Mouse (Mus musculus) intestine, postnatal 0 days (tissue): Measurements from ENCODE around the gene Psmb5. TPM values are rescaled to one million over a fixed set of nuclear protein-coding genes. Genes with fewer than 3 reads are reported as not detected.

Source experiments
- ATAC-seq: fragments of 200-750 bp; cut with Nextera tagmentation; 2 replicates; pipeline ENCODE4 v1.8.0; 2017; ENCODE audit warnings: mild to moderate bottlenecking, moderate TSS enrichment, moderate library complexity
- H3K27ac ChIP-seq: fragments of 300-500 bp; sonication (generic); 2 replicates; pipeline ENCODE4 v1.5.1; 2014; ENCODE audit warnings: mild to moderate bottlenecking, low read depth, low read length, moderate library complexity
- H3K27me3 ChIP-seq: fragments of 300-500 bp; sonication (generic); replicated peaks from 2 replicates; pipeline ENCODE4 v1.6.1; 2014; ENCODE audit warnings: low read length, mixed read lengths; ENCODE audit not compliant: control insufficient read depth, insufficient read depth
- H3K36me3 ChIP-seq: fragments of 300-500 bp; sonication (generic); 2 replicates; pipeline ENCODE4 v1.6.1; 2014; ENCODE audit warnings: mild to moderate bottlenecking, moderate library complexity; ENCODE audit not compliant: control insufficient read depth, insufficient read depth
- H3K4me1 ChIP-seq: fragments of 300-500 bp; sonication (generic); replicated peaks from 2 replicates; pipeline ENCODE4 v1.6.1; 2014; ENCODE audit warnings: antibody characterized with exemption, low read length, mixed read lengths; ENCODE audit not compliant: control insufficient read depth, insufficient read depth
- H3K4me2 ChIP-seq: fragments of 300-500 bp; sonication (generic); replicated peaks from 2 replicates; pipeline ENCODE4 v1.6.1; 2014; ENCODE audit warnings: low read depth, mild to moderate bottlenecking, moderate library complexity
- H3K4me3 ChIP-seq: fragments of 300-500 bp; sonication (generic); 2 replicates; pipeline ENCODE4 v1.5.1; 2014; ENCODE audit warnings: low read depth, low read length
- H3K9ac ChIP-seq: fragments of 300-500 bp; sonication (generic); 2 replicates; pipeline ENCODE4 v1.6.1; 2014; ENCODE audit warnings: mild to moderate bottlenecking, low read depth, low read length
- H3K9me3 ChIP-seq: fragments of 300-500 bp; sonication (generic); 2 replicates; pipeline ENCODE4 v1.6.1; 2016; ENCODE audit warnings: mixed run types; ENCODE audit not compliant: control insufficient read depth
- CTCF ChIP-seq: sonication (generic); IDR thresholded peaks from 2 replicates; pipeline ENCODE4 v1.5.1; 2016; ENCODE audit warnings: low read depth, mild to moderate bottlenecking, control low read depth, antibody characterized with exemption, moderate library complexity
- WGBS: fragments of 180-500 bp; shearing (Covaris S2); extraction: QIAGEN DNeasy Blood & Tissue Kit; methylation state at CpG from one replicate; pipeline ENCODE4 v1.1.7; 2014; 5-methylcytosine and 5-hydroxymethylcytosine counted together
- polyA plus RNA-seq: library from polyadenylated mRNA; unstranded; fragments of >200 nt; fragmentation: Nextera tagmentation; extraction: Ambion mirVana; gene quantifications from 2 replicates; pipeline ENCODE4 v1.2.1, GENCODE M21; 2015

Gene Psmb5
- polyA plus RNA-seq, 1 experiment from 2014 or later = 274 TPM

DNA sequence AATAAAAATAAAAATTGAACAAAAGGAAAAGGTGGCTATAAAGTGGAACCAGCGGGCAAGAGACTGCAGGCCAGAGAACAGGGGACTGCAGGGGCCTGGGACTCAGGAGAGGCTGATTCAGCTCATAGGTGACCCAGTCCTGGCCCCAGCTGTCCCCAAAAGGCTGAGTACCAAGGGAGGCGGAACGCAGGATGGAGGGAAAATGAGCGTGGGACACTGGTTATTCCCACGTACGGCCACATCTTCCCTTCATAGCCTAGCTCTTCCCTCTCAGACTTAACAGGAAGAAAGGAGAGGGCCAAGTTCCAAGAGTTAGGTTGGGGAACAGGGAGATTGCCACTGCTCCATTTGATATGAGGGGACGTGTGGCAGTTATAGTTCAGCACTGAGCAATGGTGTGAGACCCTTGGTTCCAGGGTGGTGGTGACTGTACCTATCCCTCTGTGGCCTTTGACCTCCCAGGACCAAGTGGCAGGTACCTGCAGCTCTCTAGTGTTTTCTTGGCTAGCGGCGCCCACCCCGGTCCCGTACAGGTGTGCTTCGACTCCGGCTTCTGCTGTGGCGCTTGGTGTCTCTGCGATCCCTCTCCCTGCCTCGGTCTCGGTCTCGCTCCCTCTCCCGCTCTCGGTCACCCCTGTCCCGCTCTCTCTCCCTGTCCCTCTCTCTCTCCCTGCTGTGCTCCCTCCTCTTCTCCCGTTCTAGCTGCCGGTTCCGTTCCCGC, 24.6 kb upstream of the Psmb5 start:
- WGBS = 85% methylated on average over 25 of the region's 25 CpGs
- H3K9me3 ChIP-seq = no peaks in the 10 kb centered on the region
- H3K36me3 ChIP-seq = peaks cover 48% of the 10 kb centered on the region
- no peak overlapping the region for H3K4me3 ChIP-seq
- TF ChIP-seq CTCF = no peak
- H3K4me2 ChIP-seq = no peak overlapping the region
- no peak overlapping the region for H3K9ac ChIP-seq
- H3K4me1 ChIP-seq = no peaks in the 10 kb centered on the region; the same call in 1 of the 2 replicates
- no peak for ATAC-seq
- H3K27ac ChIP-seq = no peak overlapping the region
- H3K27me3 ChIP-seq = no peaks in the 10 kb centered on the region

DNA sequence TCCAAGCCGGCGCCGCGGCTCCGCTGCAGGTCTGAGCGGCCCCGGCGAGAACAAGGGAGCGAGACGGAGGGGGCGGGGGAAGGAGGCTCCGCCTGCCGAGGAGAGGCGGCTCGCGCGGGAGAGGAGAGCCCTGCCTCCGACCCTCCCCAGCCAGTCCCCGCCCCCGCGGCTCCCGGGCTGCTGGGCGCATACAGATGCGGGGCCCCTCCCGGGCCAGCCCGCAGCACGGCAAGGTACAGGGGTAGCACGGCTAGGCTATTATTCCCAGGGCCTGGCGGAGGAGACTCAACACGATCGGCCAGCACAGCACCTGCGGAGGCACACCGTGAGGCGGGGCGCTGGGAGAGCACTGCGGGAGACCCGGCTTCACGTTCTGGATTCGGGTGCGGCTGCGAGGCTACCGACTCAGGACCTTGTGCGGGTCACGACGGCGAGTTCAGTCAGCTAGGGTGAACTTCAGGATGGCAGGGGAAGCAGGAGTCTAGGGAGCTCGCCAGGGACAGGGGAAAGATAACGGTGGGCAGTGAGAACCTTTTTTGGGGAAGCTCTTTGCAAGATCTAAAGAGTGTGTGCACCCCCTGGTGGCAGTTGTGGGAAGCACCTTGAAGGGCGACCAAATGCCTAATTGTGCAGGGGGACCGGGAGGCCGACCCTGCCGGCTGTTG, 23.6 kb upstream of the Psmb5 start, which contains the start of gene Cdh24:
TSS of gene Cdh24 (minus strand) at position 60 of the 665 bp plus-strand sequence.
- peak within 1 kb of the TSS; percentile 99 for H3K4me2 ChIP-seq
- peak within 1 kb of the TSS; percentile 68 for H3K4me3 ChIP-seq
- H3K9me3 ChIP-seq = no peaks in the 10 kb centered on the region
- peak within 1 kb of the TSS; percentile 50; the same call in 1 of the 2 replicates for H3K27ac ChIP-seq
- H3K9ac ChIP-seq = peak within 1 kb of the TSS; percentile 71
- WGBS = under 1% methylated on average over 52 of the region's 52 CpGs
- no peaks in the 10 kb centered on the region for H3K27me3 ChIP-seq
- peaks cover 44% of the 10 kb centered on the region for H3K36me3 ChIP-seq
- peak; percentile 92 for TF ChIP-seq CTCF
- peak; percentile 87 for ATAC-seq
- no peaks in the 10 kb centered on the region; the same call in 1 of the 2 replicates for H3K4me1 ChIP-seq

- peak within 1 kb of the TSS; percentile 71 for H3K9ac ChIP-seq
- H3K9me3 ChIP-seq = no peaks in the 10 kb centered on the region
- no peaks in the 10 kb centered on the region; the same call in 1 of the 2 replicates for H3K4me1 ChIP-seq
- no peaks in the 10 kb centered on the region for H3K27me3 ChIP-seq
- no peak for ATAC-seq
- WGBS = 0% methylated on average over 15 of the region's 28 CpGs
- TF ChIP-seq CTCF = no peak
- peak within 1 kb of the TSS; percentile 68 for H3K4me3 ChIP-seq
- H3K36me3 ChIP-seq = peaks cover 39% of the 10 kb centered on the region
- peak within 1 kb of the TSS; percentile 99 for H3K4me2 ChIP-seq
- peak within 1 kb of the TSS; percentile 50; the same call in 1 of the 2 replicates for H3K27ac ChIP-seq
These were observed 23.1 kb upstream of the Psmb5 start, which contains the start of gene Gm17606 for GRCm38 (mm10) chr14:54640946-54641304. TSS of gene Gm17606 (plus strand) at chr14:54640952.

GRCm38 (mm10) chr14:54640121-54640520, 22.3 kb upstream of the Psmb5 start:
- H3K9me3 ChIP-seq = no peaks in the 10 kb centered on the region
- H3K36me3 ChIP-seq = peaks cover 34% of the 10 kb centered on the region
- 41% methylated on average over 4 of the region's 4 CpGs for WGBS
- TF ChIP-seq CTCF = no peak
- H3K27me3 ChIP-seq = no peaks in the 10 kb centered on the region
- no peaks in the 10 kb centered on the region; the same call in 1 of the 2 replicates for H3K4me1 ChIP-seq
- H3K9ac ChIP-seq = no peak overlapping the region
- no peak overlapping the region for H3K4me3 ChIP-seq
- ATAC-seq = no peak
- H3K4me2 ChIP-seq = peak overlapping the region; percentile 99; the same call in 1 of the 2 replicates
- no peak overlapping the region for H3K27ac ChIP-seq

DNA sequence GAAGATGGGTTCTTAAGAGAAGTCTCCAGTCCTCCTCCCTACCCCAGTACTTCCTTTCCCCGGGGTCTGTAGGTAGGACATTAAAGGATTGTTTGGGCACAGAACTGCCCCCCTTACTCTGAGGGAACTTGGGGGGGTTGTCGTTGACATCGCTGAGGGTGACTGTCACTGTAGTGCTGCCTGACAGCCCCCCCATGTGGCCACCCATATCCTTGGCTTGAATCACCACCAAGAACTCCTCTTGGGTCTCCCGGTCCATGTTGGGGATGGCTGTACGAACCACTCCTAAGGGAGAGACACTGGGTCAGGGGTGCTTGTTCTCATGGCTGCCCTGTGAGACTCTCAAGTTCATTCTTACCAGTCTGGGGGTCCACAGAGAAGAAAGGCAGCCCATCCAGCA, 20.4 kb upstream of the Psmb5 start:
- no peak overlapping the region for H3K4me3 ChIP-seq
- no peaks in the 10 kb centered on the region for H3K27me3 ChIP-seq
- ATAC-seq = no peak
- TF ChIP-seq CTCF = peak; percentile 41
- 63% methylated on average over 5 of the region's 5 CpGs for WGBS
- no peaks in the 10 kb centered on the region; the same call in 1 of the 2 replicates for H3K4me1 ChIP-seq
- H3K4me2 ChIP-seq = no peak overlapping the region
- H3K27ac ChIP-seq = no peak overlapping the region
- no peak overlapping the region for H3K9ac ChIP-seq
- H3K9me3 ChIP-seq = no peaks in the 10 kb centered on the region
- H3K36me3 ChIP-seq = peaks cover 20% of the 10 kb centered on the region; the same call in 1 of the 2 replicates

DNA sequence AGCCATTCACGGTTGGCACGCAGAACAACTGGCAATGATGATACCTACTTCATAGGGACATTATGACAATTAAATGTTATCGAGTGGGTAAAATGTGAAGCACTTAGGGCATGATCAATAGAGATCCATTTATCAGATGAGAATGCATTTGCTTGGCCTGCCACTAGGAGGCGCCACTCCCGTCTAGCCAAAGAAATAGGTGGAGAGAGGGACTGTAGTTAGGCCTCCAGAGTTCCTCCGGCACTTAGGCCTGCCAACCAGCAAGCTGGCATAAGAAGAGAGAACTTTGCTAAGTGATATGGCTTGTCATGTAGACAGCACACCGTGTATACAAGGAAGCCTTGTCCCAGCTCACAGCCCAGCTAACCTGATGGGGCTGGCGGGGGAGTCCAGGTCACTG, 19.1 kb upstream of the Psmb5 start:
- Histone ChIP-seq H3K36me3 (peaks cover 18% of the 10 kb centered on the region; the same call in 1 of the 2 replicates), H3K9me3 (no peaks in the 10 kb centered on the region), H3K9ac (no peak overlapping the region), H3K4me3 (no peak overlapping the region), H3K4me1 (no peaks in the 10 kb centered on the region; the same call in 1 of the 2 replicates), H3K27ac (no peak overlapping the region), H3K4me2 (no peak overlapping the region), H3K27me3 (no peaks in the 10 kb centered on the region)
- TF ChIP-seq CTCF = peak; percentile 89
- WGBS = 57% methylated on average over 8 of the region's 8 CpGs
- ATAC-seq = no peak
